21 mouse cellular contexts compared by ENCODE assay signal in genomic region chr12:108672908-108673307, GRCm38 (mm10). TPM values are rescaled to one million over a fixed set of nuclear protein-coding genes. Genes with fewer than 3 reads are reported as not detected.
"Had no signal": no experiment of that assay in that cellular context is flagged by ENCODE, and none has a peak within 500 bp of the region (broad histone marks: within the 10 kb centered on the region; RNA-seq: fewer than 3 reads in every experiment).

No protein-coding gene starts in this region.

- H3K36me3 ChIP-seq: liver, embryonic 15.5 days had no signal

- H3K9me3 ChIP-seq: intestine, embryonic 15.5 days; kidney, embryonic 15.5 days; limb, embryonic 13.5 days; liver, embryonic 12.5 days; liver, embryonic 15.5 days; lung, embryonic 15.5 days; midbrain, embryonic 12.5 days; midbrain, embryonic 15.5 days; neural tube, embryonic 13.5 days had no signal

- H3K4me2 ChIP-seq: intestine, embryonic 15.5 days; kidney, embryonic 15.5 days; limb, embryonic 13.5 days; liver, embryonic 12.5 days; liver, embryonic 15.5 days; lung, embryonic 15.5 days; midbrain, embryonic 12.5 days; midbrain, embryonic 15.5 days; neural tube, embryonic 13.5 days had no signal

- H3K4me3 ChIP-seq: intestine, embryonic 15.5 days; kidney, embryonic 15.5 days; limb, embryonic 13.5 days; liver, embryonic 12.5 days; liver, embryonic 15.5 days; lung, embryonic 15.5 days; midbrain, embryonic 12.5 days; midbrain, embryonic 15.5 days; myocyte; neural tube, embryonic 13.5 days had no signal

- ATAC-seq: intestine, embryonic 15.5 days; liver, embryonic 12.5 days; midbrain, embryonic 15.5 days had no signal

- DNase-seq: kidney, adult 11 months; kidney, adult 8-10 months; kidney, postnatal 10 days; kidney, postnatal 36 days; left cerebral cortex, postnatal 4 days; liver; lung, adult 18-20 months; lung, postnatal 14 days; retina, postnatal 1 day had no signal

- H3K4me1 ChIP-seq: limb, embryonic 13.5 days; liver, embryonic 12.5 days; midbrain, embryonic 12.5 days had no signal

- H3K9ac ChIP-seq: intestine, embryonic 15.5 days; kidney, embryonic 15.5 days; limb, embryonic 13.5 days; liver, embryonic 12.5 days; liver, embryonic 15.5 days; lung, embryonic 15.5 days; midbrain, embryonic 12.5 days; midbrain, embryonic 15.5 days; neural tube, embryonic 13.5 days had no signal

- H3K27me3 ChIP-seq: intestine, embryonic 15.5 days; kidney, embryonic 15.5 days; limb, embryonic 13.5 days; liver, embryonic 12.5 days; liver, embryonic 15.5 days; lung, embryonic 15.5 days; midbrain, embryonic 12.5 days; midbrain, embryonic 15.5 days; neural tube, embryonic 13.5 days had no signal

- H3K27ac ChIP-seq: intestine, embryonic 15.5 days; kidney, embryonic 15.5 days; limb, embryonic 13.5 days; liver, embryonic 12.5 days; liver, embryonic 15.5 days; lung, embryonic 15.5 days; macrophage; midbrain, embryonic 12.5 days; midbrain, embryonic 15.5 days; neural tube, embryonic 13.5 days had no signal

RNA-seq across cellular contexts. Expression of gene Degs2, which starts 29.2 kb away (rescaled TPM):
- polyA plus RNA-seq: macrophage; spleen, adult 2 months had no signal
